Comparison of ENCODE assay signal across 8 mouse cellular contexts in genomic region chr12:102391982-102392381, GRCm38 (mm10). TPM values are rescaled to one million over a fixed set of nuclear protein-coding genes. Genes with fewer than 3 reads are reported as not detected.
DNase-seq lines count a peak whose midpoint lies in the region; ATAC-seq and TF ChIP-seq lines count a peak whose summit lies in the region.

No protein-coding gene starts in this region.

- intact Hi-C loops in left cerebral cortex, adult 2 months (cut with DNase I): loop anchor here (1.0 kb wide), 1 partner anchor 69 kb away; no protein-coding TSS in a partner anchor

- H3K27ac ChIP-seq in left cerebral cortex, adult 2 months: no peak overlapping the region
- no peak overlapping the region for H3K27ac ChIP-seq in stomach, postnatal 0 days (replicated peaks)

- WGBS in stomach, postnatal 0 days: 70% methylated on average over 4 of the region's 4 CpGs

- no peaks in the 10 kb centered on the region for H3K9me3 ChIP-seq in stomach, postnatal 0 days (ENCODE audit: control insufficient read depth, low read length)

- no peak overlapping the region for H3K4me3 ChIP-seq in left cerebral cortex, adult 2 months
- no peak overlapping the region for H3K4me3 ChIP-seq in stomach, postnatal 0 days (ENCODE audit: low read depth, low read length)

- no peak for TF ChIP-seq EP300 in stomach, postnatal 0 days (optimal IDR thresholded peaks at IDR 0.05)

- 0 out of 2 replicates have a peak, but pooled peaks have one; percentile 17 for ATAC-seq in stomach, postnatal 0 days (ENCODE audit: low FRiP score, low TSS enrichment)

- no peak overlapping the region for H3K4me2 ChIP-seq in stomach, postnatal 0 days (replicated peaks; ENCODE audit: low read depth)

- DNase-seq in adrenal gland, postnatal 14 days: peak; percentile 46
- no peak for DNase-seq in adrenal gland, postnatal 4 days (ENCODE audit: low spot score in 2 of 2)
- DNase-seq in left cerebral cortex, adult 2 months (ENCODE audit: extremely low spot score in 1 of 2, low spot score in 2 of 2): peak in 1 of 2 experiments; percentile 35
- DNase-seq in left cerebral cortex, adult 9 months (ENCODE audit: low spot score in 2 of 2): no peak
- peak; percentile 33 for DNase-seq in T-cell, adult 2 months (ENCODE audit: low spot score)
- peak; percentile 47 to 58 for DNase-seq in kidney, postnatal 25 days
- DNase-seq in stomach, postnatal 0 days (ENCODE audit: low spot score): peak; percentile 52
- DNase-seq in layer of hippocampus, adult 9-10 months (ENCODE audit: low spot score): no peak

- H3K27me3 ChIP-seq in stomach, postnatal 0 days (ENCODE audit: control insufficient read depth, insufficient read depth, low read length): no peaks in the 10 kb centered on the region

- H3K4me1 ChIP-seq in stomach, postnatal 0 days (replicated peaks; ENCODE audit: control insufficient read depth, insufficient read depth): no peaks in the 10 kb centered on the region

- H3K36me3 ChIP-seq in stomach, postnatal 0 days (ENCODE audit: control insufficient read depth, insufficient read depth, low read length): peaks cover 2% of the 10 kb centered on the region; the same call in 1 of the 2 replicates

- no peak overlapping the region for H3K9ac ChIP-seq in stomach, postnatal 0 days (ENCODE audit: low read length)

- TF ChIP-seq CTCF in left cerebral cortex, adult 2 months (IDR thresholded peaks at IDR 0.05): peak; percentile 71
- TF ChIP-seq CTCF in stomach, postnatal 0 days (IDR thresholded peaks at IDR 0.05; ENCODE audit: low read depth): peak; percentile 78

RNA-seq across cellular contexts. Expression of gene Lgmn, which starts 47.6 kb away (rescaled TPM):
- 86.7 and 90.6 TPM in 2 replicates for total RNA-seq in adrenal gland, postnatal 14 days (2021)
- total RNA-seq in adrenal gland, postnatal 4 days (2021): 100 to 1,000 TPM; 135 to 146 TPM
- total RNA-seq in left cerebral cortex, adult 2 months (2021): 100 to 1,000 TPM in 1 of 2 experiments, 10 to 100 TPM in 1; 93.8 to 102 TPM
- 75.1 and 77.1 TPM in 2 replicates for polyA plus RNA-seq in stomach, postnatal 0 days (2015; fragmentation: Nextera tagmentation; extraction: Ambion mirVana)

Comparison
In these comparisons a context has a peak if more than half of its experiments do, and no peak if none do; other contexts are left out.
1. DNase-seq: peak in adrenal gland, postnatal 14 days (single experiment), T-cell, adult 2 months (single experiment), kidney, postnatal 25 days (2 of 2) and stomach, postnatal 0 days (single experiment); none in adrenal gland, postnatal 4 days (0 of 2), left cerebral cortex, adult 9 months (0 of 2) and layer of hippocampus, adult 9-10 months (single experiment).